Mouse (Mus musculus) cortical plate, adult 2 months (tissue): ENCODE data around the gene Ift43.

Experiments
- CTCF ChIP-seq: fragments of 200-500 bp; IDR thresholded peaks from 2 replicates; pipeline ENCODE4 v1.5.1; 2011; ENCODE audit warnings: mild to moderate bottlenecking, control low read depth, low read length; ENCODE audit not compliant: insufficient read depth; ENCODE audit errors: extremely low read depth
- POLR2A ChIP-seq: fragments of 200-500 bp; IDR thresholded peaks from 2 replicates; pipeline ENCODE4 v1.6.1; 2011; ENCODE audit warnings: mild to moderate bottlenecking, low read length, control low read depth; ENCODE audit not compliant: insufficient read depth; ENCODE audit errors: extremely low read depth

DNA sequence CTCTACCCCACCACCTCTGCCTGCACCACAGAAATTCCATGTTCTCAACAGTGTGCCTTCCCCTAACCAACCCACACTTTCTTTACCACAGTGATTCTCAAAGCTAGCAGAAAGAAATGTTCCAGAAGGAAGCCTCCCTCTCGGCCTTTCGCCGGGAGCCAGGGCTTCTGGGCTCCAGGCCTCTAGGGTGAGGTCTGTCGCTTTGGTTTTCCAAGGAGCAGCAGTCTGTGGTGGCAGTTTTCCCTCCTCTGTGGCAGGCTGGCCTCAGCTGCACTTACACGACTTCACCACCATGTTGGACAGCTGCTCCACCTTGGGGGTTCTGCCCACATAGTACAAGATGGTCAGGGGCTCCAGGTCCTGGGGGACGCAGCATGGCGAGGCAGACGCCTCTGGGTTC, 24.8 kb upstream of the Ift43 start:
- TF ChIP-seq CTCF (no peak), POLR2A (no peak)
